Mouse (Mus musculus) cerebellum, adult 2 months (tissue): ENCODE results near the gene Ccdc83. TPM values are rescaled to one million over a fixed set of nuclear protein-coding genes. Genes with fewer than 3 reads are reported as not detected.
A peak's percentile ranks its signal among the peaks of the same experiment; 100 is the strongest.

Experiments
- DNase-seq, 2 experiments: peaks; one replicate each; pipeline ENCODE4 v3.0.0; 2021
- H3K27ac ChIP-seq: fragments of 200-500 bp; 2 replicates; pipeline ENCODE4 v1.5.1; 2012; ENCODE audit warnings: low read length, control low read depth, inconsistent platforms; ENCODE audit not compliant: insufficient read depth
- H3K27me3 ChIP-seq: fragments of 200-500 bp; 2 replicates; pipeline ENCODE4 v1.6.1; 2012; ENCODE audit warnings: inconsistent platforms, mild to moderate bottlenecking, low read length, moderate library complexity; ENCODE audit not compliant: control insufficient read depth, insufficient read depth
- H3K4me1 ChIP-seq: fragments of 200-500 bp; 2 replicates; pipeline ENCODE4 v1.6.1; 2011; ENCODE audit warnings: low read length; ENCODE audit not compliant: control insufficient read depth, insufficient read depth
- H3K4me3 ChIP-seq: fragments of 200-500 bp; replicated peaks from 2 replicates; pipeline ENCODE3; 2011; ENCODE audit warnings: mild to moderate bottlenecking, low read depth, low read length, control low read depth; ENCODE audit not compliant: insufficient read depth
- CTCF ChIP-seq: fragments of 200-500 bp; IDR thresholded peaks from 2 replicates; pipeline ENCODE4 v1.5.1; 2011; ENCODE audit warnings: low read depth, mild to moderate bottlenecking, control low read depth, low read length, moderate library complexity, borderline replicate concordance; ENCODE audit not compliant: insufficient read depth
- POLR2A ChIP-seq: fragments of 200-500 bp; IDR thresholded peaks from 2 replicates; pipeline ENCODE4 v1.6.1; 2011; ENCODE audit warnings: low read length, control low read depth, borderline replicate concordance; ENCODE audit not compliant: insufficient read depth
- WGBS: fragments of 180-500 bp; shearing (Covaris S2); methylation state at CpG from one replicate; pipeline ENCODE4 v1.1.7; 2018; 5-methylcytosine and 5-hydroxymethylcytosine counted together
- polyA plus RNA-seq: library from polyadenylated mRNA; depleted of rRNA; stranded (reverse); fragments of >200 nt; gene quantifications from 2 replicates; pipeline ENCODE4 v1.2.3, GENCODE M21; 2012; rRNA removed

Ccdc83 gene
- polyA plus RNA-seq: 0.10 TPM in 1 of 2 replicates, not detected in the other

DNA sequence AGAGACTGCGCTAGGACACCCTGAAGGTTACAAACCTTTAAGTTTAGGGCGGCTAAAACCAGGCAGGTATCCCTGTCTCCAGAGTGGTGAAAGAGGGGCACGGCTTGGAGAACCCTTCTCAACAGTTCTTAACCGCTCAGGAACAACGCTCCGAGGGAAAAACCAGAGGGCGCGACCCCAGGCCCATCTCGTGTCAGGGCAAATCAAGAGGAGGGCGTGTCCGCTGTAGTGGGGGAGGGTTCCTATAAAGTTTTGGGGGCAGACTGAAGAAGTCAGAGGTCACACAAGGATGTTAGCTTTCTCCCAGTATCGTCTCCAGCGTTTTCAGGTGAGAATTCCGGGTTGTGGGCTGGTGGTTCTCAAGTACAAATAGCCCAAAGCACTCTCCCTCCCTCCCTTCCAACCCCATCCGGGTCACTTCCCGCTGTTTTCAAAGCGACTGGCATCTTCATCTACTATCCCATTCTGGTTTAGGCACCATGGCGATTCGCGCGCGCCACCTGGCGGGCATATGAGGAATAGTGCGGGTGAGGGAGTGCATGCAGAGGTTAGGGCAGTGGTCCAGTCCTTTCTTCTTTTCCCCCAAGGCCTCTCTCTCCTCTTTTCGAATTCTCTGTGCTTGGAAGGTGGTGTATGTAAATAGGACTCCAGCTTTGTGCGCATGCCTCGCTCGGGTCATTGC lies at the start of gene Ccdc83:
Gene Ccdc83 (minus strand): TSS at position 489 of the 682 bp plus-strand sequence.
- 8% methylated on average over 28 of the region's 28 CpGs for WGBS
- TF ChIP-seq POLR2A: no peak
- peak; percentile 96 for TF ChIP-seq CTCF
- no peak within 1 kb of the TSS for H3K27ac ChIP-seq
- no peaks in the 10 kb centered on the region for H3K4me1 ChIP-seq
- DNase-seq: peak; percentile 77 to 81
- no peaks in the 10 kb centered on the region for H3K27me3 ChIP-seq
- no peak within 1 kb of the TSS for H3K4me3 ChIP-seq

DNA sequence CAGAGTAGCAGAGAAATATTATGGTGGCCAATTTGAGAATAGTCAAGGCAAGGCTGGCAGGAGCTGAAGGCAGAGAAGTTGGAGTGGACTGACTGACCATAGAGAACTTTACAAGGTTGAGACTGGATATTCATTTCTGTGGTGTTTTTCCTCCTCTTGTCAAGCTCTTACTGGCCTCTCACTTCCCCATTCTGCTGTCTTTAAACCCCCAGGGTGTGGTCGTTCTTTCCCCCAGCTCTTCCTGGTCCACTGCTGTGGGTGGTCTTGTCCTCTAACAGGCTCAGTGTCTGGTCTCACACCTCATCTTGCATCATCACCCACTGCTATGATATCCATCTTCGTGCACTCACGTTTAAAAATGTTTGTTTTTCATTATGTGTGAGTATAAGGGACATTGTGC lies 47.8 kb upstream of the Ccdc83 start:
- Histone ChIP-seq H3K4me1 (no peaks in the 10 kb centered on the region), H3K27me3 (no peaks in the 10 kb centered on the region), H3K4me3 (no peak overlapping the region), H3K27ac (no peak overlapping the region)
- 73% methylated on average over 3 of the region's 3 CpGs for WGBS
- no peak for TF ChIP-seq CTCF
- TF ChIP-seq POLR2A: no peak
- no peak for DNase-seq

DNA sequence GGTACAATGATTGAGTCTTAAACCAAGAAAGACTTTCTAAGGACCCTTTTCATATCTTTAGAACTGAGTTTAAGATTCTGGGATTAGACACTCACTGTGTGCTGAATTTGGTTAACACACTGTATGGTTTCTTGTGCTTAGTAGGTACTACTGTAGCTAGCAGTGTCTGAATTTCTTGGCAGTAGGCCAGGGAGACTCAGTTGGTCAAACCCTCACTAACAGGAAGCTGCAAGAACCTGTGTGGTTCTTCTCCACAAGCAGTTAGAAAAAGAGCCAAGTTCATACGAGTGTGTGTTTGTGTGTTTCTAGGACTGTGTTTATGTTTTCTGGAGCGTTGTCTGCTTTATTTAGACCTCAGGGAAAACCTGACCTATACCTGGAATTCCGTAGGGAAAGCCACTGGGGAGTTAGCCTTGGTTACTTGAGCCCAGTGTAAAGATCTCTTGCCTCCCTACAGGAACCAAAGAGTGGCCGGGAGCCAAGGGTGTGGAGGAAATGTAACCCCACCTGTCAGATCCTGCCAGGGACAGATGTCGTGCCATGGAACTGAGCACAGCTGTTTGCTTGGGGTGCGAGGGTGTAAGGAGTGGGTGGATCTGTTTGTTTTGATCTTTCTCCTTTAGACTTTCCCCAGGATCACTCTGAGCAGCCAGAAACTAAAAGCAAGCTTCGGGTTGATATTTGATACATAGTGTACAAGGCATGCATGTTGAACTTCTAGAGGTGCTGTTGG lies 46.7 kb upstream of the Ccdc83 start:
- WGBS: 70% methylated on average over 7 of the region's 7 CpGs
- Histone ChIP-seq H3K27me3 (no peaks in the 10 kb centered on the region), H3K27ac (no peak overlapping the region), H3K4me1 (no peaks in the 10 kb centered on the region), H3K4me3 (no peak overlapping the region)
- no peak for TF ChIP-seq CTCF
- TF ChIP-seq POLR2A: no peak
- no peak for DNase-seq

DNA sequence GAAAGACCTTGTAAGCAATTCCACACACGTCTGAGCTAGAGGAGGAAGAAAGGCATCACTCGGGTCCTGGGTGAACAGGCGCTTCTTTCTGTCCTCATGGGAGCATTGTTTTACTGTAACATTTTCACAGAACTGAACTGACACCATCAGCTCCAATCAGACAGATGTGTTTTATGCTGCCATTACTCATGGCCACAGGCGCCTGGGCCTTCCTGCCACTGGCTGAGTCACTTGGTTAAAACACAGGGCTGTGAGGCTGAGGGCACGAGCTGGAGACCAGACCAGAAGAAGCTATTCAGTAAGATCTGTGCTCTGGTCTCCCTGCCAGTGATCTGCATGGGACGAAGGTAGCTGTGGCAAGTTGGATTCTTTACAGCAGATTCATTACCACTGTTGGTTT lies 42.4 kb upstream of the Ccdc83 start:
- WGBS: 85% methylated on average over 6 of the region's 6 CpGs
- Histone ChIP-seq H3K27ac (no peak overlapping the region), H3K4me1 (no peaks in the 10 kb centered on the region; the same call in 1 of the 2 replicates), H3K27me3 (no peaks in the 10 kb centered on the region), H3K4me3 (no peak overlapping the region)
- DNase-seq: no peak
- TF ChIP-seq POLR2A: no peak
- no peak for TF ChIP-seq CTCF

DNA sequence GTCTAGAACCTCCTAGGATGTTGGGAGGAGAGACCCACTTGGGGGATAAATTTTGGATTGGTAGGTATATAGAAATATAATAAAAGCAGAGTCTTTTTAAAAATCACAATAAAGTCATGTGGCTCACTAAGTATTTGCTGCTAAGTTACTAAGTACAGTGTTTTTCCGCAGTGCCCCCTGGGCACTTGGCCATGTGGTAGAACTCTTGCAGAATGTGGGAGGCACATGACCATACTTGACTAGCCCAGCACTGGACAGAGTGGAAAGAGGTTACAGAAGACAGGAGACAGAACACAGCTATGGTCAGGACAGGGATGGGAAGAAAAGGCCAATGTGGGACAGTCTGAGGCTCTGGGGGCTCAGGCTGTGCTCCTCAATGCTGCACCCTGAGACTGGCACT lies 41.4 kb upstream of the Ccdc83 start:
- Histone ChIP-seq H3K4me3 (no peak overlapping the region), H3K4me1 (no peaks in the 10 kb centered on the region; the same call in 1 of the 2 replicates), H3K27ac (no peak overlapping the region), H3K27me3 (no peaks in the 10 kb centered on the region)
- WGBS: 88% methylated on average over 1 of the region's 1 CpGs
- DNase-seq: no peak
- TF ChIP-seq POLR2A (no peak), CTCF (no peak)

DNA sequence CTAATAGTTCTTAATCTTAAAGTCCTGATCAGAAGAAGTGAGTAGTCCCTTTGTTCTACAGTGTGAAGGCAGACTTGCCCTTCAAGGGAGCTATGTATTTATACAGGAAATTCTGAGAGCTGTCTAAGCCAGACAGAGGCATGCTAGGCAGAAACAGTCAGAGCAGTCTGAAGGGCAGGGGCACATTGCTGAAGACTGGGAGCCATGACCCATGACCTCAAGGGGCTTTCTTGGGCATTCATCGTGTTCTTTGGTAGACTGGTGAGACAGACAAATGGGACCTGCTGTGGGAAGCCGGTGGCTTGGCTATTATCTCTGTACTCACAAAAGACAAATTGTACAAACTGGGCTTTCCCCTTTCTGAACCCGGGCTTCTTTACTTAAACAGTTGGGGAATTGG lies 40.5 kb upstream of the Ccdc83 start:
- WGBS: 26% methylated on average over 3 of the region's 3 CpGs
- no peak for DNase-seq
- TF ChIP-seq POLR2A: no peak
- TF ChIP-seq CTCF: no peak
- Histone ChIP-seq H3K4me1 (no peaks in the 10 kb centered on the region; the same call in 1 of the 2 replicates), H3K4me3 (no peak overlapping the region), H3K27me3 (no peaks in the 10 kb centered on the region), H3K27ac (no peak overlapping the region)

DNA sequence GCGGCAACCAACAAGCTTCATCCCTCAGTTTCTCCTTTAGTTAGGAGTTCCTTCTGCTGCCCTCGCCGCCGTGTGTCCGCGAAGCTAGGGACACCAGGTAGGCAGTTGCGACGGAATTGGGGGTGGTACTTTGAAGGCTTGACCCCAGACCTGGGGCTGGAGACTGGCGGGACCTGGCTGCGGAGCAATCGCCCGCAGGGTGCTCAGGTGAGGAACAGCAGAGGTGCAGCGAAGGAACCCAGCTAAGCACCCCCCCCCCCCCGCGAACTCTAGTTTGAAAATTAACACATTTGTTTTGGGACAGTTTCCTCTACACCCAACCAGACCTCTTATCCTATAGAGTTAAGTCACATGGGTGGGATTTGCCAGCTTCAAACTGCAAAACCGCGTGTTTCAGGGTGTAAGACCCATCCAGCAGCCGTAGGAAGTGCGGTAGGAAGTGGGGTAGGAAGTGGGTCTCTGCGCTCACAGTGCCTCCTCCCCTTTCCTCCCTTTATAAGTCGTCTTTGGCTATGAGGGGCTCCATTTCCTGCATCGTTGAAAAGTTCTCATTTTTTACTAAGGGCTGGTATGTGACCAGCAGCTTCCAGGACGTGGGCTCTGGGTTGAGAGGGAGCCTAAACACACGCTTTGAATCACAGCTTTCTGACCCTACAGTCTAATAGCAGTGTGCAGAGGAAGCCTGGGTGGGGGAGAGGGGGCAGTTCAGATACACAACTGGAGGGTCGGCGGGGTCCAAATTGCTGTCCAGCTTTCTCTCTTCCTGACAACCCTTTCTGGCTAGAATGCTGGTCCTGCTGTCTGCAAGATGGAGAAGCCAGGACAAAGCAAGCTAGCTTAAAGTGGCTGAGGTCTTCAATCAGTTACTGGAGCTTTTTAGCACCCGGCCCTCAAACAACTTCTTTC lies 37.3 kb upstream of the Ccdc83 start:
- H3K27me3 ChIP-seq: no peaks in the 10 kb centered on the region
- H3K4me3 ChIP-seq: peak overlapping the region; percentile 93
- peak in 1 of 2 experiments; percentile 25 for DNase-seq
- TF ChIP-seq POLR2A (no peak), CTCF (no peak)
- 5% methylated on average over 27 of the region's 27 CpGs for WGBS
- H3K4me1 ChIP-seq: no peaks in the 10 kb centered on the region; the same call in 1 of the 2 replicates
- H3K27ac ChIP-seq: peak overlapping the region; percentile 73
